6 mouse cellular contexts compared by ENCODE assay signal in genomic region chr3:145443167-145443566, GRCm38 (mm10).
DNase-seq lines count a peak whose midpoint lies in the region; TF ChIP-seq lines count a peak whose summit lies in the region.
"Not testable (repeated sequence)": the region's sequence is repeated elsewhere in the genome, so short reads cannot be mapped to it uniquely, and the experiment has no call there.

No protein-coding gene starts in this region.

- not testable (repeated sequence) for H3K36me3 ChIP-seq in ES-Bruce4 (ENCODE audit: control insufficient read depth, insufficient read depth, low read length, poor library complexity, severe bottlenecking); ES-E14 (ENCODE audit: control insufficient read depth, insufficient read depth, low read length, poor library complexity, severe bottlenecking)

- peaks cover 13% of the 10 kb centered on the region for H3K9me3 ChIP-seq in ES-Bruce4 (replicated peaks; ENCODE audit: control insufficient read depth, insufficient read depth, low read length, poor library complexity, severe bottlenecking)
- H3K9me3 ChIP-seq in ES-E14 (ENCODE audit: control insufficient read depth, insufficient read depth, low read depth, low read length): not testable (repeated sequence)

- DNase-seq in ES-CJ7 (ENCODE audit: low read depth, low spot score) (peak; percentile 53), R1 (ENCODE audit: low read depth, low spot score) (peak; percentile 84), ZHBTc4 (ENCODE audit: low read depth, low spot score) (peak; percentile 57)
- DNase-seq in ES-E14 (ENCODE audit: low read depth, low spot score): not testable (repeated sequence)
- DNase-seq in heart, adult 11 months: peak; percentile 72

- not testable (repeated sequence) for H3K27me3 ChIP-seq in ES-Bruce4 (ENCODE audit: control insufficient read depth, insufficient read depth, low read length, poor library complexity, severe bottlenecking)

- not testable (repeated sequence) for TF ChIP-seq POLR2A in ES-Bruce4 (IDR thresholded peaks at IDR 0.05; ENCODE audit: insufficient read depth, low read length)

- not testable (repeated sequence) for H3K9ac ChIP-seq in ES-Bruce4 (ENCODE audit: low read depth, poor library complexity, severe bottlenecking); ES-E14 (ENCODE audit: insufficient read depth, low read depth, low read length, poor library complexity, severe bottlenecking)

- in situ Hi-C loops in ES-E14 (cut with MboI; ENCODE audit: low sequenced_read_pairs in 2 of 2, unreplicated experiment in 2 of 2): not testable (repeated sequence)

- not testable (repeated sequence) for H3K4me3 ChIP-seq in ES-Bruce4 (ENCODE audit: low read depth, low read length); ES-E14 (ENCODE audit: insufficient read depth in 1 of 2, low read depth in 1 of 2, low read length in 2 of 2, poor library complexity in 1 of 2, severe bottlenecking in 1 of 2)

- H3K27ac ChIP-seq in ES-Bruce4 (ENCODE audit: insufficient read depth, low read length): peak overlapping the region; percentile 97
- H3K27ac ChIP-seq in ES-E14 (ENCODE audit: insufficient read depth, low read depth, low read length, poor library complexity, severe bottlenecking): peak overlapping the region; percentile 31; the same call in 1 of the 2 replicates

- TF ChIP-seq EP300 in ES-Bruce4 (IDR thresholded peaks at IDR 0.05; ENCODE audit: insufficient read depth, low read depth, low read length): peak; percentile 92

- TF ChIP-seq CTCF in ES-Bruce4 (IDR thresholded peaks at IDR 0.05; ENCODE audit: low read depth, low read length): not testable (repeated sequence)

- not testable (repeated sequence) for H3K4me1 ChIP-seq in ES-Bruce4 (ENCODE audit: control insufficient read depth, insufficient read depth, low read length); ES-E14 (ENCODE audit: control insufficient read depth in 2 of 2, insufficient read depth in 2 of 2, low read length in 2 of 2, poor library complexity in 1 of 2)
